Mouse (Mus musculus): Measurements from ENCODE around the gene Hecw2. TPM values are rescaled to one million over a fixed set of nuclear protein-coding genes. Genes with fewer than 3 reads are reported as not detected.

Gene Hecw2
- polyA plus RNA-seq, 1 experiment from 2014 or later: 3.2 TPM

DNA sequence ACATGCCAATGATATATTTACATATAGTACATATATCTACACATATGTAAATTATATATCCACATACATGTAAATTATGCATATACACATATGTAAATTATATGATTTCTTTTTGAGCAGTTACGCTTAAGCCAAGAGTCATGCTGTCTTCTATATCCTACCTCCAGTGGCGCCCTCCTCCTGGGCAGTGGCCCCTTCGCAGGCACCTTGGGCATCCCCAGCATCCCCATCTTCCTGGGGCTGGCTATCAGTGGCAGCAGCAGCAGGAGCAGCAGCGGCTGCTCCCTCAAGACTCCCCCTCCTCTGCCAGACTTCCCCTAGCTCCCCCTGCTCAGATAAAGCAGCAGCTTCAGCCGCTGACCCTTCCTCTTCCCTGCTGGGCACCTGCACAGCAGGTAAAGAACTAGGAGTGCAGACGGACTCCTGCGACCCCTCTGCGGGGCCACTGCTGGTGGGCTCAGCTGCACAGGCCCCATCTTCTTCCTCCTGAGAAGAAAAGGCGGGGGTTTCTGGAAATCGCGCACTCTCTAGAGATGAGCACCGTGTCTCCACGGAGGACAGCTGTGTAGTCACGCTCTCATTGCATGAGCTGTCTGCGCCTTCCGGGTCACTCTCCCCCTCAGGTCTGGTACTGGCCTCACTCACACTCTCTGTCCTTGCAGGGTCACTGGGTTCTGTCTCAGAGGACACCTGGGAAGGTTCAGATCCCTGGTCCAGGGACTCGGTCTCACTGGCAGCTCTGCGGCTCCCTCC lies 269.6 kb downstream of the Hecw2 start:
- no peaks in the 10 kb centered on the region for H3K27me3 ChIP-seq (ENCODE audit: insufficient read depth, low read length)
- 0 out of 2 replicates have a peak overlapping the region, but pooled peaks have one; percentile 22 for H3K9ac ChIP-seq (replicated peaks; ENCODE audit: low read length)
- H3K36me3 ChIP-seq (ENCODE audit: insufficient read depth, low read length): no peaks in the 10 kb centered on the region
- 0 out of 2 replicates have a peak, but pooled peaks have one; percentile 39 for ATAC-seq (ENCODE audit: low FRiP score, low TSS enrichment)
- 55% methylated on average over 18 of the region's 18 CpGs for WGBS
- H3K4me2 ChIP-seq (replicated peaks; ENCODE audit: low read depth, low read length): no peak overlapping the region
- no peaks in the 10 kb centered on the region for H3K4me1 ChIP-seq (ENCODE audit: insufficient read depth, low read length)
- no peak overlapping the region for H3K27ac ChIP-seq (ENCODE audit: low read length)
- H3K9me3 ChIP-seq (ENCODE audit: low read length): no peaks in the 10 kb centered on the region
- no peak overlapping the region for H3K4me3 ChIP-seq (ENCODE audit: low read length)

DNA sequence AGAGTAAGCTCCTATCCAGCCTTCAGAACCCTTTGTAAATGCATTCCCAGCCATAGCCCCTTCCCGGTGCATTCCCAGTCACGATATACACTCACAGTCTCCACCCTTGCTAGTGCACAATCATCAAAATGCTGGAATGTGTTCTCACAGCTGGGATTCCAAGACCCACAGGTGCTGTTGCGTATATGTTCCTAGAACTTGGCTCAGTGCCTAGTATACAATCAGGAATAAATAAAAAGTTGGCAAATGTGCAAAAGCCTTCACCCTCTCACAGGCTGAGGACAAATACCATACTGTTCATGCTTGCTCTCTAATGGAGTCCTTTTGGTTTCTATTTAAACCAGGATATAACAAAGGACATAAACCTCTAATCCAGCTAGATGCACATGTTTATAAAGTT lies 283.1 kb downstream of the Hecw2 start:
- Histone ChIP-seq H3K4me2 (replicated peaks; ENCODE audit: low read depth, low read length) (no peak overlapping the region), H3K4me3 (ENCODE audit: low read length) (no peak overlapping the region), H3K9ac (replicated peaks; ENCODE audit: low read length) (no peak overlapping the region), H3K4me1 (ENCODE audit: insufficient read depth, low read length) (no peaks in the 10 kb centered on the region), H3K27ac (ENCODE audit: low read length) (no peak overlapping the region), H3K27me3 (ENCODE audit: insufficient read depth, low read length) (no peaks in the 10 kb centered on the region), H3K9me3 (ENCODE audit: low read length) (no peaks in the 10 kb centered on the region), H3K36me3 (ENCODE audit: insufficient read depth, low read length) (no peaks in the 10 kb centered on the region)
- no peak for ATAC-seq (ENCODE audit: low FRiP score, low TSS enrichment)
- WGBS: 59% methylated on average over 3 of the region's 3 CpGs

DNA sequence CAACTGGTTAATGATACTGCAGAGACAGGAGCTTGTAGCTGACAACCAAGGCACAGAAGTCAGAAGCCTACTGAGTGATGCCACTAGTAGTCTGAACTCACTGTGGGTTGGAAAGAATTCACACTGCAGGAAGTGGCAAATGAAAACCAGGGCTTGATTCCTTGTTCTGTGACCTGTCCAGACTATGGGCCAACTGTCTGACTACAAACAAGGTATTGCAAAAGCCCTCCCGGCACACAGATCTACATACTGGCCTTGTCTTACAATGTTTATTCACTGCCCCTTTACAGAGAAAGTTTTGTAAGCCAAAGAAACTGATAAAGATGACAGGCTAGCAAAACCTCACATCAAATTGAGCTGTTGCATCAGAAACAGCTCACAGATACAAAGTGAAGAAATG lies 284.7 kb downstream of the Hecw2 start:
- H3K9ac ChIP-seq (replicated peaks; ENCODE audit: low read length): no peak overlapping the region
- 77% methylated on average over 1 of the region's 1 CpGs for WGBS
- H3K9me3 ChIP-seq (ENCODE audit: low read length): no peaks in the 10 kb centered on the region
- no peak overlapping the region for H3K27ac ChIP-seq (ENCODE audit: low read length)
- no peaks in the 10 kb centered on the region for H3K36me3 ChIP-seq (ENCODE audit: insufficient read depth, low read length)
- no peaks in the 10 kb centered on the region for H3K27me3 ChIP-seq (ENCODE audit: insufficient read depth, low read length)
- no peak overlapping the region for H3K4me3 ChIP-seq (ENCODE audit: low read length)
- ATAC-seq (ENCODE audit: low FRiP score, low TSS enrichment): no peak
- H3K4me1 ChIP-seq (ENCODE audit: insufficient read depth, low read length): no peaks in the 10 kb centered on the region
- H3K4me2 ChIP-seq (replicated peaks; ENCODE audit: low read depth, low read length): no peak overlapping the region

GRCm38 (mm10) chr1:53909118-53909517 lies 285.9 kb downstream of the Hecw2 start:
- H3K36me3 ChIP-seq (ENCODE audit: insufficient read depth, low read length): no peaks in the 10 kb centered on the region
- 11% methylated on average over 3 of the region's 3 CpGs for WGBS
- H3K4me1 ChIP-seq (ENCODE audit: insufficient read depth, low read length): no peaks in the 10 kb centered on the region
- H3K27me3 ChIP-seq (ENCODE audit: insufficient read depth, low read length): no peaks in the 10 kb centered on the region
- no peak overlapping the region for H3K27ac ChIP-seq (ENCODE audit: low read length)
- no peaks in the 10 kb centered on the region for H3K9me3 ChIP-seq (ENCODE audit: low read length)
- no peak overlapping the region for H3K9ac ChIP-seq (replicated peaks; ENCODE audit: low read length)
- no peak overlapping the region for H3K4me3 ChIP-seq (ENCODE audit: low read length)
- no peak; the same call in 1 of the 2 replicates for ATAC-seq (ENCODE audit: low FRiP score, low TSS enrichment)
- no peak overlapping the region for H3K4me2 ChIP-seq (replicated peaks; ENCODE audit: low read depth, low read length)

- Histone ChIP-seq H3K9me3 (ENCODE audit: low read length) (no peaks in the 10 kb centered on the region), H3K4me2 (replicated peaks; ENCODE audit: low read depth, low read length) (no peak overlapping the region), H3K27me3 (ENCODE audit: insufficient read depth, low read length) (no peaks in the 10 kb centered on the region), H3K4me1 (ENCODE audit: insufficient read depth, low read length) (no peaks in the 10 kb centered on the region), H3K4me3 (ENCODE audit: low read length) (no peak overlapping the region), H3K36me3 (ENCODE audit: insufficient read depth, low read length) (no peaks in the 10 kb centered on the region), H3K9ac (replicated peaks; ENCODE audit: low read length) (no peak overlapping the region), H3K27ac (ENCODE audit: low read length) (no peak overlapping the region)
- ATAC-seq (ENCODE audit: low FRiP score, low TSS enrichment): no peak
- 76% methylated on average over 3 of the region's 3 CpGs for WGBS
These were observed 288.8 kb downstream of the Hecw2 start for GRCm38 (mm10) chr1:53906175-53906574.

- H3K4me3 ChIP-seq (ENCODE audit: low read length): no peak overlapping the region
- 92% methylated on average over 2 of the region's 2 CpGs for WGBS
- no peak for ATAC-seq (ENCODE audit: low FRiP score, low TSS enrichment)
These were observed 294.6 kb downstream of the Hecw2 start for GRCm38 (mm10) chr1:53900416-53900815.

DNA sequence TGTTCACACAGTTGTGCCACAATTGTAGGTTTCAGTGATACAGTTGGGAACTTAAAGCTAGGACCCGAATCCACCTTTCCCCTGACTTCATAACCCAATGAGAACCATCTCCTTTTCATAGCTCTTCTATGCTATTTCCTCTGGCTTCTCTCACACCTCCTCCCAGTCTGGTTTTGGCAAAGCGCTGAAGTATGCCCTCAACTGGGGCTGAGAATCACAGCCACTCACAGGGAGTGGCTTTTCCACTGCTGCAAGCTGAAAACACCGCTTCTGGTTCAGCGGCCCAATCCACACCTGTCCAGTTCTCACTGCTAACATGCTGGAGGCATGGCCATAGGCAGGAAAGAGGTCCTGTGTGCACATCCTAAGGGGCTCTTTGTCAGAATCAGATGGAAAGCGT lies 300.7 kb downstream of the Hecw2 start:
- Histone ChIP-seq H3K27ac (ENCODE audit: low read length) (no peak overlapping the region), H3K36me3 (ENCODE audit: insufficient read depth, low read length) (no peaks in the 10 kb centered on the region), H3K4me2 (replicated peaks; ENCODE audit: low read depth, low read length) (no peak overlapping the region), H3K9ac (replicated peaks; ENCODE audit: low read length) (no peak overlapping the region), H3K4me1 (ENCODE audit: insufficient read depth, low read length) (no peaks in the 10 kb centered on the region), H3K9me3 (ENCODE audit: low read length) (no peaks in the 10 kb centered on the region), H3K4me3 (ENCODE audit: low read length) (no peak overlapping the region), H3K27me3 (ENCODE audit: insufficient read depth, low read length) (no peaks in the 10 kb centered on the region)
- ATAC-seq (ENCODE audit: low FRiP score, low TSS enrichment): no peak
- 89% methylated on average over 5 of the region's 5 CpGs for WGBS

More at GRCm38 (mm10) chr1:53900416-53900815, 294.6 kb downstream of the Hecw2 start:
- Histone ChIP-seq H3K27ac (ENCODE audit: low read length) (no peak overlapping the region), H3K4me2 (replicated peaks; ENCODE audit: low read depth, low read length) (no peak overlapping the region), H3K27me3 (ENCODE audit: insufficient read depth, low read length) (no peaks in the 10 kb centered on the region), H3K9ac (replicated peaks; ENCODE audit: low read length) (no peak overlapping the region), H3K4me1 (ENCODE audit: insufficient read depth, low read length) (no peaks in the 10 kb centered on the region), H3K9me3 (ENCODE audit: low read length) (no peaks in the 10 kb centered on the region), H3K36me3 (ENCODE audit: insufficient read depth, low read length) (no peaks in the 10 kb centered on the region)

- no peaks in the 10 kb centered on the region for H3K4me1 ChIP-seq (ENCODE audit: insufficient read depth, low read length)
- H3K27ac ChIP-seq (ENCODE audit: low read length): no peak overlapping the region
- no peaks in the 10 kb centered on the region for H3K36me3 ChIP-seq (ENCODE audit: insufficient read depth, low read length)
- H3K9ac ChIP-seq (replicated peaks; ENCODE audit: low read length): no peak overlapping the region
- no peak overlapping the region for H3K4me3 ChIP-seq (ENCODE audit: low read length)
- H3K27me3 ChIP-seq (ENCODE audit: insufficient read depth, low read length): no peaks in the 10 kb centered on the region
- no peak for ATAC-seq (ENCODE audit: low FRiP score, low TSS enrichment)
- 47% methylated on average over 3 of the region's 3 CpGs for WGBS
- H3K9me3 ChIP-seq (ENCODE audit: low read length): no peaks in the 10 kb centered on the region
- H3K4me2 ChIP-seq (replicated peaks; ENCODE audit: low read depth, low read length): no peak overlapping the region
These were observed 304.6 kb downstream of the Hecw2 start for GRCm38 (mm10) chr1:53890380-53890779.

GRCm38 (mm10) chr1:53889806-53890205 lies 305.2 kb downstream of the Hecw2 start:
- H3K27ac ChIP-seq (ENCODE audit: low read length): no peak overlapping the region
- ATAC-seq (ENCODE audit: low FRiP score, low TSS enrichment): no peak
- no peaks in the 10 kb centered on the region for H3K27me3 ChIP-seq (ENCODE audit: insufficient read depth, low read length)
- H3K9ac ChIP-seq (replicated peaks; ENCODE audit: low read length): no peak overlapping the region
- no peaks in the 10 kb centered on the region for H3K4me1 ChIP-seq (ENCODE audit: insufficient read depth, low read length)
- no peak overlapping the region for H3K4me3 ChIP-seq (ENCODE audit: low read length)
- WGBS: 73% methylated on average over 3 of the region's 3 CpGs
- no peak overlapping the region for H3K4me2 ChIP-seq (replicated peaks; ENCODE audit: low read depth, low read length)
- no peaks in the 10 kb centered on the region for H3K9me3 ChIP-seq (ENCODE audit: low read length)
- H3K36me3 ChIP-seq (ENCODE audit: insufficient read depth, low read length): no peaks in the 10 kb centered on the region

GRCm38 (mm10) chr1:53882480-53882879 lies 312.5 kb downstream of the Hecw2 start:
- 67% methylated on average over 2 of the region's 2 CpGs for WGBS
- H3K36me3 ChIP-seq (ENCODE audit: insufficient read depth, low read length): no peaks in the 10 kb centered on the region
- no peaks in the 10 kb centered on the region for H3K4me1 ChIP-seq (ENCODE audit: insufficient read depth, low read length)
- ATAC-seq (ENCODE audit: low FRiP score, low TSS enrichment): no peak
- no peaks in the 10 kb centered on the region for H3K9me3 ChIP-seq (ENCODE audit: low read length)
- no peak overlapping the region for H3K9ac ChIP-seq (replicated peaks; ENCODE audit: low read length)
- no peak overlapping the region for H3K4me2 ChIP-seq (replicated peaks; ENCODE audit: low read depth, low read length)
- H3K27me3 ChIP-seq (ENCODE audit: insufficient read depth, low read length): no peaks in the 10 kb centered on the region
- no peak overlapping the region for H3K4me3 ChIP-seq (ENCODE audit: low read length)
- H3K27ac ChIP-seq (ENCODE audit: low read length): no peak overlapping the region
